Mouse (Mus musculus) liver, adult 2 months (tissue): ENCODE data around the gene Mylk. TPM values are rescaled to one million over a fixed set of nuclear protein-coding genes. Genes with fewer than 3 reads are reported as not detected.
A peak's percentile ranks its signal among the peaks of the same experiment; 100 is the strongest.

Source experiments
- DNase-seq: peaks from one replicate; pipeline ENCODE4 v3.0.0-alpha.2; 2011; ENCODE audit warnings: low read depth, low spot score; ENCODE audit errors: extremely low read depth
- H3K27ac ChIP-seq: fragments of 200-500 bp; replicated peaks from 2 replicates; pipeline ENCODE4 v1.5.1; 2012; ENCODE audit warnings: low read depth, mild to moderate bottlenecking, control low read depth, inconsistent platforms, low read length; ENCODE audit not compliant: insufficient read depth
- H3K27me3 ChIP-seq: fragments of 200-500 bp; 2 replicates; pipeline ENCODE4 v1.6.1; 2012; ENCODE audit warnings: mild to moderate bottlenecking, moderate library complexity, low read length, inconsistent platforms; ENCODE audit not compliant: control insufficient read depth, insufficient read depth
- H3K36me3 ChIP-seq: fragments of 200-500 bp; 2 replicates; pipeline ENCODE4 v1.6.1; 2012; ENCODE audit warnings: low read length, inconsistent platforms; ENCODE audit not compliant: control insufficient read depth, insufficient read depth
- H3K4me1 ChIP-seq: fragments of 200-500 bp; 2 replicates; pipeline ENCODE4 v1.6.1; 2011; ENCODE audit warnings: low read length; ENCODE audit not compliant: control insufficient read depth, insufficient read depth
- H3K4me3 ChIP-seq: fragments of 200-500 bp; 2 replicates; pipeline ENCODE4 v1.5.1; 2011; ENCODE audit warnings: low read depth, mild to moderate bottlenecking, control low read depth, low read length, moderate library complexity; ENCODE audit not compliant: insufficient read depth
- H3K79me2 ChIP-seq: fragments of 200-500 bp; 2 replicates; pipeline ENCODE4 v1.6.1; 2012; ENCODE audit warnings: inconsistent platforms, mild to moderate bottlenecking, low read length, moderate library complexity; ENCODE audit not compliant: control insufficient read depth, insufficient read depth
- H3K9ac ChIP-seq: fragments of 200-500 bp; 2 replicates; pipeline ENCODE4 v1.6.1; 2012; ENCODE audit warnings: low read depth, mild to moderate bottlenecking, control low read depth, inconsistent platforms, low read length
- CTCF ChIP-seq: fragments of 200-500 bp; IDR thresholded peaks from 2 replicates; pipeline ENCODE4 v1.5.1; 2011; ENCODE audit warnings: low read depth, low read length, control low read depth
- POLR2A ChIP-seq: fragments of 200-500 bp; IDR thresholded peaks from 2 replicates; pipeline ENCODE4 v1.6.1; 2011; ENCODE audit warnings: low read length, control low read depth; ENCODE audit not compliant: insufficient read depth; ENCODE audit errors: extremely low read depth
- WGBS: fragments of 180-500 bp; shearing (Covaris S2); methylation state at CpG from one replicate; pipeline ENCODE4 v1.1.7; 2018; 5-methylcytosine and 5-hydroxymethylcytosine counted together
- polyA plus RNA-seq: library from polyadenylated mRNA; depleted of rRNA; stranded (reverse); fragments of >200 nt; gene quantifications from 2 replicates; pipeline ENCODE4 v1.2.3, GENCODE M21; 2012
- total RNA-seq: library from RNA; depleted of rRNA; stranded (reverse); fragments of >200 nt; gene quantifications from 2 replicates; pipeline ENCODE4 v1.2.3, GENCODE M21; 2014

Gene Mylk
- total and polyA plus RNA-seq, 2 experiments = 33.0 to 37.7 TPM

GRCm38 (mm10) chr16:34880815-34881214 is 135.8 kb downstream of the Mylk start:
- Histone ChIP-seq H3K4me1 (no peaks in the 10 kb centered on the region), H3K27ac (no peak overlapping the region), H3K27me3 (no peaks in the 10 kb centered on the region), H3K36me3 (peaks cover 15% of the 10 kb centered on the region), H3K4me3 (no peak overlapping the region), H3K9ac (no peak overlapping the region), H3K79me2 (no peaks in the 10 kb centered on the region)
- TF ChIP-seq POLR2A (no peak), CTCF (no peak)
- WGBS = 47% methylated on average over 4 of the region's 4 CpGs
- DNase-seq = no peak

- Histone ChIP-seq H3K27ac (peak overlapping the region; percentile 85), H3K9ac (0 out of 2 replicates have a peak overlapping the region, but pooled peaks have one; percentile 26), H3K4me3 (no peak overlapping the region), H3K27me3 (no peaks in the 10 kb centered on the region), H3K4me1 (peaks cover 7% of the 10 kb centered on the region), H3K79me2 (no peaks in the 10 kb centered on the region), H3K36me3 (peaks cover 2% of the 10 kb centered on the region; the same call in 1 of the 2 replicates)
- peak; percentile 97 for DNase-seq
- TF ChIP-seq POLR2A (no peak), CTCF (no peak)
- 32% methylated on average over 1 of the region's 1 CpGs for WGBS
Observed at GRCm38 (mm10) chr16:34887037-34887436, 142.0 kb downstream of the Mylk start.

GRCm38 (mm10) chr16:34894016-34894415 is 149.0 kb downstream of the Mylk start:
- WGBS = 26% methylated on average over 3 of the region's 3 CpGs
- H3K27me3 ChIP-seq = no peaks in the 10 kb centered on the region
- peaks cover 15% of the 10 kb centered on the region for H3K4me1 ChIP-seq

GRCm38 (mm10) chr16:34895916-34896315 is 150.9 kb downstream of the Mylk start:
- Histone ChIP-seq H3K36me3 (peaks cover 3% of the 10 kb centered on the region; the same call in 1 of the 2 replicates), H3K4me1 (peaks cover 15% of the 10 kb centered on the region), H3K27ac (peak overlapping the region; percentile 35), H3K27me3 (no peaks in the 10 kb centered on the region), H3K79me2 (no peaks in the 10 kb centered on the region), H3K9ac (no peak overlapping the region), H3K4me3 (no peak overlapping the region)
- 37% methylated on average over 10 of the region's 10 CpGs for WGBS
- peak; percentile 95 for DNase-seq
- TF ChIP-seq CTCF = no peak
- no peak for TF ChIP-seq POLR2A

More at GRCm38 (mm10) chr16:34894016-34894415, 149.0 kb downstream of the Mylk start:
- Histone ChIP-seq H3K36me3 (no peaks in the 10 kb centered on the region), H3K9ac (no peak overlapping the region), H3K4me3 (no peak overlapping the region), H3K79me2 (no peaks in the 10 kb centered on the region), H3K27ac (peak overlapping the region; percentile 93)
- TF ChIP-seq POLR2A (no peak), CTCF (no peak)
- DNase-seq = peak; percentile 86

GRCm38 (mm10) chr16:34896996-34897395 is 152.0 kb downstream of the Mylk start:
- no peaks in the 10 kb centered on the region for H3K27me3 ChIP-seq
- H3K9ac ChIP-seq = no peak overlapping the region
- no peak for TF ChIP-seq POLR2A
- 0 out of 2 replicates have a peak, but pooled peaks have one; percentile 2 for TF ChIP-seq CTCF
- DNase-seq = peak; percentile 39
- H3K4me3 ChIP-seq = no peak overlapping the region
- H3K27ac ChIP-seq = no peak overlapping the region
- H3K36me3 ChIP-seq = peaks cover 3% of the 10 kb centered on the region; the same call in 1 of the 2 replicates
- peaks cover 15% of the 10 kb centered on the region for H3K4me1 ChIP-seq
- H3K79me2 ChIP-seq = no peaks in the 10 kb centered on the region
- WGBS = 51% methylated on average over 3 of the region's 3 CpGs

GRCm38 (mm10) chr16:34898057-34898789 is 153.2 kb downstream of the Mylk start:
- Histone ChIP-seq H3K9ac (no peak overlapping the region), H3K4me3 (no peak overlapping the region), H3K27ac (no peak overlapping the region), H3K79me2 (no peaks in the 10 kb centered on the region), H3K4me1 (peaks cover 15% of the 10 kb centered on the region), H3K36me3 (peaks cover 3% of the 10 kb centered on the region; the same call in 1 of the 2 replicates), H3K27me3 (no peaks in the 10 kb centered on the region)
- no peak for TF ChIP-seq POLR2A
- no peak for TF ChIP-seq CTCF
- WGBS = 94% methylated on average over 7 of the region's 7 CpGs
- no peak for DNase-seq
